Mouse (Mus musculus): ENCODE data around the gene 2310034G01Rik.

DNA sequence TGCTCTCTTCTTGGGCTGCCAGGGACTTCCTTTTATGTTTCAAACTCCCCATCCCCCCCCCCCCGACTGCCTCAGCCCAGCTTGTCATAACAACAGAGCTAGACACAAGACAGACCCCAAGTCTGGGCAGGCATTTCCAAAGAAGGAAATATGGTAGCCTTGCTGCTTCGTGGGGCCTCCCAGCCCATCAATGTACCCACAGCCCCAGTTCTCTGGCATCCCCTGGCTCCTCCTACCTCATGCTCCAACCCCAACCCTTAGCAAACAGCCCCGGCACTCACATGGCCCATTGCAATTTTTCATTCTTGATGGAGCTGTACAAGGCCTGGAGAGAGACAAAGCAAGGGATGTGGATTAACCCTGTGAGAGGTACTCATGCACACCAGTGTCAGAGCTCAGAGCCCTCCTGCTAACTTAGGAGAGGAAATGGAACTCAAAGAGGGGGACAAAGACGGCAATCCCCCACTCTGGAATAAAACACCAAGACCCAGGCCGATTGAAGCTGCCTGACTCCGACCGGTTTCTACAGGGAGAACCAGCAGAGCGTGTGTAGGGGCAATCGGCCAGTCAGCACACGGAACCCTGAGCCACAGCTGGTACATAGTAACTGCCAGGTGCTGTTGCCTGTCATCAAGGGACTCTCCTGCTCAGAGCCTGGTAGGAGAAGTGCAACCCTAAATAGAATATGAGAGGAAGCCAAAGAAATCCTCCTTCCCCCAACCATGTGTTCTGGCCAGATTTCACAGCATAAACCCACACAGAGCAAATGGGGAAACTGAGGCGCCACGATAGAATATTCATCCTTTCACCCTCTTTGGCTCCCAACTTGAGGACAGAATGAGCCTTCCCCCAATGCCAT is 34.1 kb downstream of the 2310034G01Rik start:
- TF ChIP-seq HCFC1 (IDR thresholded peaks at IDR 0.05; ENCODE audit: borderline replicate concordance, insufficient read depth, low read length) (no peak), ZC3H11A (IDR thresholded peaks at IDR 0.05; ENCODE audit: borderline replicate concordance, low read depth, low read length) (no peak), MAFK (IDR thresholded peaks at IDR 0.05; ENCODE audit: insufficient read depth, low read depth, low read length) (no peak)

Measured in ES-E14 (cell line).